Comparison of ENCODE assay signal across 16 mouse cellular contexts in the genomic region with DNA sequence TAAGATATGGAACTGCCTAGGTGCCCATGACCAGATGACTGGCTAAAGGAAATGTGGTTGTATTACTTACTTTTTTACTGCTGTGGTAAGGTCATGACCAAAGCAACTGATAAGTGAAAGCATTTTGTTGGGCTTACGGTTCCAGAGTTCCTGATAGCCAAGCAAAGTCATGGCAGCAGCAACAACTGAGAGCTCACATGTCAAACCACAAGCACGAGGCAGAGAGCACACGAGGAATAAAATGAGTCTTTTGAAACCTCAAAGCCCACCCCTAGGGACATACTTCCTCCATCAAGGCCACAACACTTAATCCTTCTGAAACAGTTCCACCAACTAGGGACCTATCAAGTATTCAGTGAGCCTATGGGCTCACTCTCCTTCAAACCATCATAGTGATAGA.
"Had no signal": no experiment of that assay in that cellular context is flagged by ENCODE, and none has a peak within 500 bp of the region (broad histone marks: within the 10 kb centered on the region; RNA-seq: fewer than 3 reads in every experiment).

No protein-coding gene starts in this region.

- H3K4me3 ChIP-seq: neural tube, embryonic 12.5 days; neural tube, embryonic 13.5 days; neural tube, embryonic 15.5 days; stomach, embryonic 15.5 days had no signal

- H3K4me1 ChIP-seq: neural tube, embryonic 12.5 days; neural tube, embryonic 13.5 days; neural tube, embryonic 15.5 days; stomach, embryonic 15.5 days had no signal

- H3K27me3 ChIP-seq: neural tube, embryonic 12.5 days; neural tube, embryonic 13.5 days; neural tube, embryonic 15.5 days; stomach, embryonic 15.5 days had no signal

- H3K9me3 ChIP-seq: neural tube, embryonic 12.5 days; neural tube, embryonic 13.5 days; neural tube, embryonic 15.5 days; stomach, embryonic 15.5 days had no signal

- DNase-seq: retina, postnatal 1 day; right cerebral cortex, adult 18-20 months; right cerebral cortex, postnatal 14 days; right cerebral cortex, postnatal 25 days; spleen, adult 18-20 months; thymus, adult 18-20 months; thymus, adult 2 months; thymus, postnatal 14 days; thymus, postnatal 25 days; thymus, postnatal 36 days; thymus, postnatal 4 days had no signal

- H3K4me2 ChIP-seq: neural tube, embryonic 12.5 days; neural tube, embryonic 13.5 days; neural tube, embryonic 15.5 days; stomach, embryonic 15.5 days had no signal

- H3K27ac ChIP-seq: neural tube, embryonic 12.5 days; neural tube, embryonic 13.5 days; neural tube, embryonic 15.5 days; stomach, embryonic 15.5 days; stomach, postnatal 0 days had no signal

- H3K9ac ChIP-seq: neural tube, embryonic 12.5 days; neural tube, embryonic 13.5 days; neural tube, embryonic 15.5 days; stomach, embryonic 15.5 days had no signal

- H3K36me3 ChIP-seq: neural tube, embryonic 12.5 days; neural tube, embryonic 13.5 days; neural tube, embryonic 15.5 days; stomach, embryonic 15.5 days had no signal
